Mouse (Mus musculus) embryonic facial prominence, embryonic 10.5 days (tissue): ENCODE measurements around the gene Olfr643. TPM values are rescaled to one million over a fixed set of nuclear protein-coding genes. Genes with fewer than 3 reads are reported as not detected.
"Not testable (repeated sequence)": the region's sequence is repeated elsewhere in the genome, so short reads cannot be mapped to it uniquely, and the experiment has no call there.

Experiments
- DNase-seq: peaks from one replicate; pipeline ENCODE4 v3.0.0-alpha.2; 2017; ENCODE audit warnings: low spot score
- H3K27ac ChIP-seq: fragments of 300-500 bp; sonication (generic); replicated peaks from 2 replicates; pipeline ENCODE4 v1.5.1; 2016; ENCODE audit warnings: mild to moderate bottlenecking
- H3K27me3 ChIP-seq: fragments of 300-500 bp; sonication (generic); replicated peaks from 2 replicates; pipeline ENCODE4 v1.6.1; 2016; ENCODE audit warnings: low read depth, mild to moderate bottlenecking; ENCODE audit not compliant: poor library complexity, severe bottlenecking
- H3K36me3 ChIP-seq: fragments of 300-500 bp; sonication (generic); replicated peaks from 2 replicates; pipeline ENCODE4 v1.6.1; 2016; ENCODE audit warnings: mild to moderate bottlenecking, moderate library complexity
- H3K4me1 ChIP-seq: fragments of 300-500 bp; sonication (generic); 2 replicates; pipeline ENCODE4 v1.6.1; 2016
- H3K4me3 ChIP-seq: fragments of 300-500 bp; sonication (generic); 2 replicates; pipeline ENCODE4 v1.5.1; 2016; ENCODE audit warnings: mild to moderate bottlenecking, moderate library complexity
- H3K9me3 ChIP-seq: fragments of 300-500 bp; sonication (generic); 2 replicates; pipeline ENCODE4 v1.6.1; 2016; ENCODE audit warnings: mild to moderate bottlenecking
- WGBS: fragments of 180-500 bp; shearing (Covaris S2); methylation state at CpG from one replicate; pipeline ENCODE4 v1.1.7; 2016; 5-methylcytosine and 5-hydroxymethylcytosine counted together
- polyA plus RNA-seq: library from polyadenylated mRNA; unstranded; fragments of >200 nt; fragmentation: Nextera tagmentation; extraction: Ambion mirVana; gene quantifications from 2 replicates; pipeline ENCODE4 v1.2.1, GENCODE M21; 2016

Gene Olfr643
- polyA plus RNA-seq, 1 experiment from 2014 or later: not detected

DNA sequence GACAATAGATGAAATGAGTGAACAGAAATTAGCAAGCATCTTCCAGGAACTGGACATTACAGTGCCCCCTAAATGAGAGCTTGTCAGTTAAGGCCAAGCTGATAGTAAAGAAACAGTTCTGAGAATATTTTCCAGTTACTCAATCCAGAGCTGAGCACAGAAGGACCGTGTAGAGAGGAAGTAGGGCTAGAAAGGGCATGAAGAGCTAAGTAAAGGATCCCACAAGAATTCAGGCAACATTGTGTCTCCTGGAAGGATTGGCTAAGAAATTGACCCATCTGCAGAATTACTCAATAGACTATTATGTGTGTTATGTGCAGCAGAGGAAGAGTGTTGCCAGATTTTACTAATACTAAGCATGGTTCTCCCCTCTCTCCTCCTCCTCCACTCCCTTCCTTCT lies 165.4 kb downstream of the Olfr643 start:
- H3K4me1 ChIP-seq: no peaks in the 10 kb centered on the region
- no peak overlapping the region for H3K27ac ChIP-seq
- no peaks in the 10 kb centered on the region for H3K9me3 ChIP-seq
- H3K27me3 ChIP-seq: no peaks in the 10 kb centered on the region
- no peak for DNase-seq
- no peak overlapping the region for H3K4me3 ChIP-seq
- H3K36me3 ChIP-seq: no peaks in the 10 kb centered on the region
- 80% methylated on average over 1 of the region's 1 CpGs for WGBS

DNA sequence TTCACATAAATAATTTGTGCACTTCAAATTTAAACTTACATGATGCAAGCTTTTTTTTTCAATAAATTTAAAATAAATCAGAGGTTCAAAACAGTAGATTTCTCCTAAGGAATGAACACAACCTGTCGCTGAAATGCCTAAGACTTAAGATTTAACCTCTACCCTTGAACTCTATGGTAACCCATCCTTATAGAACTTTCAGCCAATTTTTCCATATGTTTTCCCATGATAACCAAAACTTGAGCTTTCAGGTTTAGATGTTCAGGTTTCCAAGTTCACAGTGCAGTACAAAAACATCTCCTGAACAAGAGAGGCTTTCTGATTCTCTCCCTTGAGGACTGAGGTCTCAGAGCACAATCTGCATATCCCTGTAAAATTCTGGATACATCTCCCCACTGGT lies 166.4 kb downstream of the Olfr643 start, which contains the start of gene Olfr635:
Olfr635 (plus strand) TSS at position 301 of the 400 bp plus-strand sequence.
- Histone ChIP-seq H3K4me1 (no peaks in the 10 kb centered on the region), H3K4me3 (no peak within 1 kb of the TSS), H3K27ac (no peak within 1 kb of the TSS), H3K9me3 (no peaks in the 10 kb centered on the region), H3K27me3 (no peaks in the 10 kb centered on the region), H3K36me3 (no peaks in the 10 kb centered on the region)
- WGBS: 76% methylated on average over 1 of the region's 1 CpGs
- no peak for DNase-seq

DNA sequence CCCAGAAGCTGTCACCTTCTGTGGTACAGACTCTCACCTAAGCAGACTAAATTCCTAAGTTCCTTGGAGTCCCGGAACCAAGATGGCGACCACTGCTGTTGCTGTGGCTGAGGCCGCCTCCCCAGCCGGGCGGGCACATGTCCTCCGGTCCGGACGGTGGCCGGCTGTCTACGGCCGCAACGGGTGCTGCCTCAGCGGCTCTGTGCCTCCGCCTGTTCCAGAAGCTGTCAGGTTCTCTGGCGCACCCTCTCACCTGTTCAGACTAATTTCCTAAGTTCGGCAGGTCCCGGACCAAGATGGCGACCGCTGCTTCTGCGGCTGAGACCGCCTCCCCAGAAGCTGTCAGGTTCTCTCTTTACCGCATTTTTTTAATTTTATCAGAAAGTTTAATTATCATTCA lies 170.3 kb downstream of the Olfr643 start:
- not testable (repeated sequence) for DNase-seq, H3K36me3 ChIP-seq, H3K4me1 ChIP-seq, H3K4me3 ChIP-seq, H3K27me3 ChIP-seq, H3K9me3 ChIP-seq, H3K27ac ChIP-seq
- WGBS: 95% methylated on average over 22 of the region's 22 CpGs

Other genes starting within 250 kb of the Olfr643 start
- gene Olfr64, start 242.9 kb downstream of the Olfr643 start, polyA plus RNA-seq: not detected in 2 replicates
- not detected in 2 replicates for gene Olfr65, start 233.9 kb downstream of the Olfr643 start, polyA plus RNA-seq
- gene Olfr631, start 208.6 kb downstream of the Olfr643 start, polyA plus RNA-seq: not detected in 2 replicates
- not detected in 2 replicates for gene Olfr632, start 203.1 kb downstream of the Olfr643 start, polyA plus RNA-seq
- 0.05 TPM in 1 of 2 replicates, not detected in the other for gene Olfr633, start 193.0 kb downstream of the Olfr643 start, polyA plus RNA-seq
- gene Olfr635, start 166.3 kb downstream of the Olfr643 start, polyA plus RNA-seq: 0.02 TPM in 1 of 2 replicates, not detected in the other
- not detected in 2 replicates for gene Olfr638, start 138.7 kb downstream of the Olfr643 start, polyA plus RNA-seq
- 0.02 TPM in 1 of 2 replicates, not detected in the other for gene Olfr639, start 120.1 kb downstream of the Olfr643 start, polyA plus RNA-seq
- gene Olfr640, start 111.8 kb downstream of the Olfr643 start, polyA plus RNA-seq: not detected in 2 replicates
- gene Olfr641, start 102.0 kb downstream of the Olfr643 start, polyA plus RNA-seq: not detected in 2 replicates
- gene Olfr642, start 84.7 kb downstream of the Olfr643 start, polyA plus RNA-seq: not detected in 2 replicates
- not detected in 2 replicates for gene 4930516K23Rik, start 76.0 kb downstream of the Olfr643 start, polyA plus RNA-seq
- gene Olfr644, start 65.5 kb downstream of the Olfr643 start, polyA plus RNA-seq: not detected in 2 replicates
- gene Olfr645, start 51.9 kb downstream of the Olfr643 start, polyA plus RNA-seq: not detected in 2 replicates
- gene Olfr646, start 32.5 kb downstream of the Olfr643 start, polyA plus RNA-seq: not detected in 2 replicates
- gene Ubqln5, start 7.6 kb downstream of the Olfr643 start, polyA plus RNA-seq: not detected in 2 replicates
- not detected in 2 replicates for gene Ubqln3, start 5.9 kb upstream of the Olfr643 start, polyA plus RNA-seq
- gene Ubqlnl, start 13.2 kb upstream of the Olfr643 start, polyA plus RNA-seq: not detected in 2 replicates
- not detected in 2 replicates for gene Olfm5, start 27.4 kb upstream of the Olfr643 start, polyA plus RNA-seq
- gene Olfr648, start 46.0 kb upstream of the Olfr643 start, polyA plus RNA-seq: 0.30 and 0.36 TPM in 2 replicates
- gene Olfr649, start 58.6 kb upstream of the Olfr643 start, polyA plus RNA-seq: not detected in 2 replicates
- gene Trim6, start 81.4 kb upstream of the Olfr643 start, polyA plus RNA-seq: 6.1 and 7.6 TPM in 2 replicates
- 0.54 and 0.69 TPM in 2 replicates for gene Trim34a, start 107.1 kb upstream of the Olfr643 start, polyA plus RNA-seq
- 0.16 TPM in 1 of 2 replicates, not detected in the other for gene Trim5, start 150.7 kb upstream of the Olfr643 start, polyA plus RNA-seq
- gene Trim12a, start 178.1 kb upstream of the Olfr643 start, polyA plus RNA-seq: 1.5 and 1.7 TPM in 2 replicates
- not detected in 2 replicates for gene Trim34b, start 192.1 kb upstream of the Olfr643 start, polyA plus RNA-seq
- 0.54 and 0.92 TPM in 2 replicates for gene Trim12c, start 216.0 kb upstream of the Olfr643 start, polyA plus RNA-seq
- gene Trim30b, start 232.5 kb upstream of the Olfr643 start, polyA plus RNA-seq: not detected in 2 replicates